Mouse (Mus musculus) megakaryocyte, adult 5-6 weeks (primary cell): ENCODE data around the gene Ciita. TPM values are rescaled to one million over a fixed set of nuclear protein-coding genes. Genes with fewer than 3 reads are reported as not detected.

Source experiments
- ATAC-seq: 2 replicates; pipeline ENCODE4 v1.8.0; 2016; ENCODE audit warnings: mild to moderate bottlenecking, inconsistent platforms; ENCODE audit not compliant: poor library complexity, severe bottlenecking
- total RNA-seq, 2 experiments: library from RNA; stranded (forward) in 1 of 2; stranded (reverse) in 1 of 2; fragments of 153-499, 151-499 nt in 1 of 2; fragments of 221-1000, 200-1000 nt in 1 of 2; gene quantifications; 2 replicates each; pipeline versions ENCODE4 v1.2.3 to v1.2.4; 2015 to 2017

Gene Ciita
- 2.5 and 3.3 TPM in 2 replicates for total RNA-seq (2015)
- 3.2 and 3.7 TPM in 2 replicates for total RNA-seq (2017)

GRCm38 (mm10) chr16:10479857-10480256 is at the start of gene Ciita:
Gene Ciita, plus strand, starts transcription at chr16:10480059.
- ATAC-seq = peak; percentile 70

DNA sequence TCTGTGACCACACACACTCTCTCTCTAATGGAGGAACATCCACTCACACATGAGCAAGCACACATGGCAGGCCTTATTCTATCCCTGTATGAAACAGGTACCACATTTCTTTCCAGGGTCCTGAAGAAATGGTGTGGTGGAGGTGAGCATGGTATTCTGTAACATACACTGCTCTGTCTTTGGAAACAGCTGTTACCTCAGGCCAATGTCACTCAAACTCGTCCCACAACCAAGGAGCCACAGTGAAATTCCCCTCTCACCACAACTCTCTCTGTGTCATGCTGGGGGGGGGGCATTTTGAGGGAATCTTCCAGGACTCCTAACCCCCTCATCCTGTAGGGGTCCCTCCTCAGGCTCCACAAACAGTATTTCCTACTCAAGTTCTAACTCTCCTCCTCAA is 47.9 kb upstream of the Ciita start:
- no peak for ATAC-seq

DNA sequence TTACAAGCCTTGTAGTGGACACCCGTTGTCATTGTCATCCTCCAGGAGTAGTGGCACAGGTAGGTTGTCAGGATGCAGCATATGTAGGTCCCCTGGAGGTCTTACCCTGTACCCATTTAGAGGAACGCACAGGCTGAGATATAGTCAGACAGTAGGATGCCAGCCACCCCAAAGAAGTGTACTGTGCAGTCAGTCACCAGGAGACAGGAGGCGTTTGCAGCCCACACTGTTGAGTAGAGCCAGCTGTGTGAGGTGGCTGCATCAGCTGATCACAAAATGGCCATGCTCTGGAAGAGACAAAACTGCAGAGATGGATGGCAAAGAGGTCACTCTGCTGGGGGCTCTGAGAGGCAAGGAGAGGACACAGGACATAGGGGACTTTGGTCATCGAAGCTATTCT is 47.5 kb upstream of the Ciita start:
- no peak for ATAC-seq

- ATAC-seq = peak; percentile 30
These were observed 46.5 kb upstream of the Ciita start for GRCm38 (mm10) chr16:10433344-10433743.

DNA sequence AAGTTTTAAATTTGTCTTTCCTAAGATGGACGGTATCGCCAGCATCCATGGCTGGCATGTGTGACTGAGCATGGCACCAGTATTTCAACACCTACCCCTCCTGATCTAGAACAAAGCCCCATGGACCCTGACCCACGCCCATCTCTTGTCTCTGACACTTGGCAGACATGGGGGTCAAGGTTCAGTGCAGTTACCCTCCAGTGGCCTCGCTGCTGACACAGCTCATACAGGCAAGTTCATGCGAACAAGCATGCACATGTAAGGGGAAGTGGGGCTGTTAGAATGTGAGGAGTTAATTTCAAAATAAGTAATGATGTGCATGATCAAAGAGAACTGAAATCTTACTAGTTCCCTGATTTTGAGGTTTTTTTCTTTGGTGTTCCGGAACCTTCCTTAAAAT is 43.7 kb upstream of the Ciita start:
- peak; percentile 77 for ATAC-seq

DNA sequence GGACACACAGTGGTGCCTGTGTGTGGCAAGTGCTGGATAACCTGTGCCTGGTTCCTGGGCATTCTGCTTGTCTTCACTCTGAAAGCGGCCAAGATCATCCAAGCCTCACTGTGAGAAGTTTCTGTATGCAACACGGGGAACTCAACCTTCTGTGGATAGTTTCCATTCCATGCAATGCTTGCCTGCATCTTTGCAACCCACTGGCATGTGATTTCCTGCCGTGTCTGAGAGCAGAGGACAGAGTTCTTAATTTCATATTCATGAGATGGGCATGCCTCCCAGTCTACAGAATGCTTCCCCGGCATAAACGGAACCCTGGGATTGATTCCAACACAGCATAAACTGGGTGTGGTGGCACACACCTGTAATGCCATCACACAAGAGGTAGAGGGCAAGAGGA is 41.8 kb upstream of the Ciita start:
- no peak for ATAC-seq

DNA sequence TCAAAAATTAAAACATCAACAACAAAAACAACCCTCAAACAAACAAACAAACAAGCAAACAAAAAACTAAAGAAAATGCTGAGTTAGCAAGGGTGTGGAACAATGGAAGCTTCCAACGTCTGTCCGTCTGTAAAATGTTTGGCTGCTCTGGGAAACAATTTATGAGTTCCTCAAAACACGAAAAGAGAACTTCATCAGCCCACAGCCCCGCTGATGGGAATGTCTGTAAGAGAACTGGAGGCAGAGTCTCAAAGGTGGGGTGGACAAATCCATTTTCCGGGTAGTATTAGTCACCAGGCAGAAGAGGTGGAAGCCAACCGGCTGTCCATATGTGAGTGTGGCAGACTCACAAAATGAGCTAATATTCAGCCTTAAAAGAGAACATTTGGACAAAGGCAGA is 38.5 kb upstream of the Ciita start:
- peak; percentile 57; the same call in 1 of the 2 replicates for ATAC-seq

DNA sequence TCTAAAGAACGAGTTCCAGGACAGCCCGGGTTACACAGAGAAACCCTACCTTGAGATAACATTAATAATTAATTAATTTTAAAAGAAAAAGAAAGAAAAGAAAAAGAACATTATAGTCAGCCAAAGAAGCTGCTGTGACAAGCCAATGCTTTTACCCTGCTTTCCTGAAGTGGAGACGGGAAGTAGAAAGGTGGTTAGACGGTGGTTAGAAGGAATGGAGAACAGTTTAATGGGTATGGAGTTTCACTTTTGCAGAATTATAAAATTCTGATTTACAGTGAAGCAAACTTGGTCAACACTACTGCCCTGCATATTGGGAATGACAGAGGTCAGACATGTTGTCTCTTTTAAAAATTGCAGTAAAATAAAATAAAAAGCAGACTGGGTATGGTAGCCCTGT is 38.1 kb upstream of the Ciita start:
- no peak for ATAC-seq

GRCm38 (mm10) chr16:10443723-10444122 is 36.1 kb upstream of the Ciita start:
- ATAC-seq = no peak

GRCm38 (mm10) chr16:10446573-10447263 is 33.1 kb upstream of the Ciita start:
- ATAC-seq = no peak

DNA sequence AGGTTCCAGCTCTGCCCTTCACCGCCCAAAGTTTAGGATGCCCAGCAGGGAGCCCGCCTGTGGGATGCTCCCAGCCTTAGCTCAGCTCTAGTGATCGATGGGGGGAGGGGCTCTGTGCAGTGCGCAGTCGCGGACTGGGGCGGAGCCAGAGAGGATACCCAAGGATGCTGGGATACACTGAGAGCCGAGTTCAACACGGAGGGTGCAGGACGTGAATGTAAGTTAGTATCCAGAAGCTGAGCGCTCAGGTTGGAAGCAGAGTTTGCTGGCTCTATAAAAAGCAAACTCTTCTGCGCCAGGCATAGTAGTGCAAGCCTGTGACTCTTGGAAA is 32.6 kb upstream of the Ciita start, which contains the start of gene Tvp23a:
TSS of gene Tvp23a (minus strand) at position 99 of the 331 bp plus-strand sequence.
- ATAC-seq = no peak

- no peak for ATAC-seq
These were observed 32.1 kb upstream of the Ciita start for GRCm38 (mm10) chr16:10447781-10448180.

GRCm38 (mm10) chr16:10448931-10449330 is 30.9 kb upstream of the Ciita start:
- ATAC-seq = no peak

DNA sequence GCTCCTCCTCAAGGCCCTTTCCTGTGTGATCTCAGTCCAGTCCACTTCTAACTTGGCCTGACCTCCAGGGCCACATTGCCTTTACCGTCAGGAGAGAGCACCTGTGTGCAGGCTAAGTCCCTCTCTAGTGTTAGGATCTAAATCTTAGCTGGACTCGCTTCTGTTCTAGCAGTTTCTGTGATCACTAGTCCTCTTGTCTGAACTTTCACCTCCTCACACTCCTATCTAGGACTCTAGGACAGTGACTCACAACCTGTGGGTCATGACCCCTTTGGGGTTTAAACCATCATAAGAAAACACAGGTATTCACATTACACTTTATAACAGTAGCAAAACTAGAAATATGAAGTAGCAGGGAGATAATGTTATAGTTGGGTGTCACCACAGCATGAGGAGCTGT is 28.0 kb upstream of the Ciita start:
- no peak for ATAC-seq

DNA sequence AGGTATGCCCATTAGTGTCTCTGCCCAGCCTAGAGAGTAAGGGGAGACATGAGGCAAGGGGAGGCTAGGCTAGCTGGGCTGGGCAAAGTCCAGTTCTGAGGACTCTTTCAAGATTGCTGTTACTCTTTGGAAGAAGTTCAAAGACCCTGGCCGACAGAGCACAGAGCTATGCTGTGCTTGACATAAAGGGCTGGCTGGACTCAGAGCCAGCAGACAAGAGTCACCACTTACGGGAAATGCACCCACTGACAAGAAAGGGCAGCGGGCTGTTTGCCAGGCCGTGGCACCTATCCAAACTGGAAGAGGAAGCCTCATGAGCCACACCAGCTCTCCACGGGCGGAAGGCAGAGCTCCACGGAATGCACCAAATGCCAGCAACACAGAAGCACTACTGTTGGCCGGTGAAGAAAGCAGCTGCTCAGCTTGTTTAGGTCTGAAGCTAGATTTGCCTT is 27.4 kb upstream of the Ciita start:
- peak; percentile 82 for ATAC-seq

GRCm38 (mm10) chr16:10453872-10454582 is 25.8 kb upstream of the Ciita start:
- no peak for ATAC-seq

DNA sequence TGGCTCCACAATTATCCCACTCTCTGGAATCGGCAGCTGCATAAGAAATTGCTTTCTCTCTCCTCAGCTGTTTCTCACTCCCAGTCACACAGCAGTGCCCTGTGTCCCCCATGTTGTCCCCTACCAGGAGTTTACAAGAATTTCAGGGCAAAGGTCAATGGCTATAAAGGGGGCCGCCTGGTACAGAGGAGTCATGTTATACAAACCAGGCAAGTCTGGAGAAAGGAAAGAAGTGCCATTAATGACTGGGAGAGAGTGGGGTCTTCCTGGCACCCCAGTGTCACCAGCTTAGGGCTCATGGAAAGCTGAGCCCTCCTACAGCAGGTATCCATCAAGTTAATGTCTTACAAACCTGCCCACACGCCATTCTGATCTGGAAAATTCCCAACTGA is 25.3 kb upstream of the Ciita start:
- ATAC-seq = no peak

DNA sequence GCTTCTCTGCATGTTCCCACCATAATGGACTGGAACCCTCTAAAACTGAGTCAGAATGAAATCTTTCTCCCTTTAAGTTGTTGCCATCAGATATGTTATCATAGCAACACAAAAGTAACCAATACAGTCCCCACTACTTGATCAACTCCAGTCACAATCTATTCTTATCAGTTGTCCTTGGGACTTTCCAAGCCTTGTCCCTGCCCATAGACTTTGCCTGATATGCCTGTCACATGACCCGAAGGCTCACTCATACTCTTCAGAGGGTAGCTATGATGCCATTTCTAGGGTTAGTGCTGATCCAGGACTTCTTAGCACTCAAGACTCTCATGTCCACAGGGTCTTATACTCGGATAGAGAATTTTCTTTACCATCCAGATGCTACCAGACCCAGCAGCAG is 19.7 kb upstream of the Ciita start:
- no peak for ATAC-seq

- peak; percentile 63 for ATAC-seq
These were observed 18.7 kb upstream of the Ciita start for GRCm38 (mm10) chr16:10461178-10461577.

GRCm38 (mm10) chr16:10465011-10465681 is 14.7 kb upstream of the Ciita start:
- no peak for ATAC-seq

DNA sequence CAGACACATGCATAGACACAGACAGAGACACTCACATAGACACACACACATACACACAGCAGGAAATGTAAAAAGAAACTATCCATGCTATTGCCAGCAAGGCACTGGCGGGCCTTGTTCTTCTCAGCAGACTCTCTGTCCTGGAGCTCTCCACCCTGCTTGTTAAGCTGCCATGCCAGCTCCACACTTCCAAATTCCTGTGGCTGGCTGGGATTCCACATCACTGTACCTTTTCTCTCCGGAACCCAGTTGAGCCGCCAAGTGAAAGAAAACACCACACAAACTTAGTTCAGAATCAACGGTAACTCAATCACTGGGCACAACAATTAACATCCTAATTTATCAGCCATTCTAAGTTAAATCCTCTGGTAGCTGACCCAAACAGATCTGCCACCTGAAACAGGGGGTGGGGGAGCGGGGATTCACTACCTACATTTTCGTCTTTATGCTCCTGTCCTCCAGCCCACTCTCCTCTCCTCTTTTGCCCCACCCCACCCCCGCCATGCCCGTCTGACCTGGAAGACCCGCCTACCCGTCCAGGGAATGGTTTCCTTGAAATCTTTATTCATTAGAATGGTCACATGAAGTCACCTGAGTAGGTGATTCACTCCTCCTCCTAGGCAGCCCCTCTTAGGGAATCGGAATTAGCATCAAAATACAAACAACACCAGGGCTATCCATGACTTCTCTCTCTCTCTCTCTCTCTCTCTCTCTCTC is 12.3 kb upstream of the Ciita start:
- ATAC-seq = no peak
